Mouse (Mus musculus) CH12.LX (cell line): ENCODE measurements around the gene Nphs2. TPM values are rescaled to one million over a fixed set of nuclear protein-coding genes. Genes with fewer than 3 reads are reported as not detected.

Source experiments
- DNase-seq: peaks from one replicate; pipeline ENCODE4 v3.0.0-alpha.2; 2013; ENCODE audit errors: extremely low read depth
- H3K27ac ChIP-seq: 2 replicates; pipeline ENCODE4 v1.5.1; 2012; ENCODE audit warnings: low read depth, mild to moderate bottlenecking, control low read depth, moderate library complexity; ENCODE audit not compliant: insufficient read depth
- H3K27me3 ChIP-seq: replicated peaks from 2 replicates; pipeline ENCODE3; 2012; ENCODE audit warnings: inconsistent platforms
- H3K36me3 ChIP-seq, 2 experiments: replicated peaks in 1 of 2; 2 replicates each; pipeline versions ENCODE3 to v1.6.1; 2012; ENCODE audit warnings: inconsistent platforms in 1 of 2, low read length in 1 of 2, mild to moderate bottlenecking in 1 of 2, mixed read lengths in 1 of 2, moderate library complexity in 1 of 2; ENCODE audit not compliant: control insufficient read depth in 1 of 2, insufficient read depth in 1 of 2
- H3K4me1 ChIP-seq, 2 experiments: 2 replicates each; pipeline ENCODE4 v1.6.1; 2012; ENCODE audit warnings: inconsistent platforms in 1 of 2, moderate library complexity in 1 of 2; ENCODE audit not compliant: insufficient read depth in 2 of 2, control insufficient read depth in 1 of 2
- H3K4me2 ChIP-seq: 2 replicates; pipeline ENCODE4 v1.6.1; 2012; ENCODE audit warnings: low read depth, mild to moderate bottlenecking, control low read depth; ENCODE audit not compliant: poor library complexity, insufficient read depth, severe bottlenecking
- H3K4me3 ChIP-seq, 3 experiments: fragments of 150-350 bp in 1 of 3; sonication (generic) in 1 of 3; replicated peaks in 1 of 3; 2 replicates each; pipeline versions ENCODE3 to v1.5.1; 2011 to 2012; ENCODE audit warnings: low read depth in 2 of 3, low read length in 2 of 3, mild to moderate bottlenecking in 2 of 3, moderate library complexity in 2 of 3, control low read depth in 1 of 3, improper control_type of control experiment in 1 of 3, inconsistent platforms in 1 of 3, mixed read lengths in 1 of 3; ENCODE audit not compliant: poor library complexity in 1 of 3
- H3K79me2 ChIP-seq: replicated peaks from 2 replicates; pipeline ENCODE4 v1.6.1; 2012; ENCODE audit warnings: mild to moderate bottlenecking, moderate library complexity; ENCODE audit not compliant: control insufficient read depth, poor library complexity, insufficient read depth, severe bottlenecking; ENCODE audit errors: extremely low read depth
- H3K9ac ChIP-seq: 2 replicates; pipeline ENCODE4 v1.6.1; 2012; ENCODE audit warnings: low read depth, mild to moderate bottlenecking, control low read depth, moderate library complexity; ENCODE audit not compliant: insufficient read depth
- H3K9me3 ChIP-seq: replicated peaks from 2 replicates; pipeline ENCODE3; 2012; ENCODE audit warnings: low read length, inconsistent platforms, mixed read lengths
- BHLHE40 ChIP-seq: IDR thresholded peaks from 2 replicates; pipeline ENCODE4 v1.6.1; 2011; ENCODE audit warnings: mild to moderate bottlenecking, low read depth, low read length, improper control_type of control experiment
- CHD1 ChIP-seq: IDR thresholded peaks from 2 replicates; pipeline ENCODE4 v1.6.1; 2012; ENCODE audit warnings: low read depth, low read length, improper control_type of control experiment, inconsistent platforms
- CTCF ChIP-seq, 2 experiments: IDR thresholded peaks in 1 of 2; conservative IDR thresholded peaks in 1 of 2; 2 replicates each; pipeline ENCODE4 v1.5.1; 2011 to 2012; ENCODE audit warnings: low read depth in 2 of 2, low read length in 2 of 2, improper control_type of control experiment in 1 of 2, inconsistent platforms in 1 of 2, mild to moderate bottlenecking in 1 of 2, moderate library complexity in 1 of 2
- ELF1 ChIP-seq: IDR thresholded peaks from 2 replicates; pipeline ENCODE4 v1.6.1; 2014; ENCODE audit warnings: low read depth, mild to moderate bottlenecking, inconsistent platforms, low read length, improper control_type of control experiment
- ETS1 ChIP-seq: conservative IDR thresholded peaks from 2 replicates; pipeline ENCODE4 v1.6.1; 2012; ENCODE audit warnings: low read depth, mild to moderate bottlenecking, inconsistent platforms, low read length, improper control_type of control experiment, moderate library complexity
- GABPA ChIP-seq: IDR thresholded peaks from 2 replicates; pipeline ENCODE4 v1.6.1; 2012; ENCODE audit warnings: low read depth, low read length, improper control_type of control experiment, inconsistent platforms; ENCODE audit not compliant: insufficient replicate concordance
- IRF4 ChIP-seq: IDR thresholded peaks from 2 replicates; pipeline ENCODE4 v1.6.1; 2014; ENCODE audit warnings: low read depth, mild to moderate bottlenecking, inconsistent platforms, low read length, improper control_type of control experiment
- JUND ChIP-seq: conservative IDR thresholded peaks from 2 replicates; pipeline ENCODE4 v1.6.1; 2011; ENCODE audit warnings: low read depth, low read length, improper control_type of control experiment
- MAX ChIP-seq: IDR thresholded peaks from 2 replicates; pipeline ENCODE4 v1.6.1; 2011; ENCODE audit warnings: low read length, improper control_type of control experiment
- MXI1 ChIP-seq: IDR thresholded peaks from 2 replicates; pipeline ENCODE4 v1.6.1; 2011; ENCODE audit warnings: mild to moderate bottlenecking, low read depth, low read length, improper control_type of control experiment
- NELFE ChIP-seq: IDR thresholded peaks from 2 replicates; pipeline ENCODE4 v1.6.1; 2011; ENCODE audit warnings: low read depth, low read length, improper control_type of control experiment
- NRF1 ChIP-seq: IDR thresholded peaks from 2 replicates; pipeline ENCODE4 v1.6.1; 2014; ENCODE audit warnings: low read depth, mild to moderate bottlenecking, inconsistent platforms, low read length, improper control_type of control experiment, moderate library complexity
- PAX5 ChIP-seq: IDR thresholded peaks from 2 replicates; pipeline ENCODE4 v1.6.1; 2012; ENCODE audit warnings: low read length, inconsistent platforms, mixed read lengths
- RAD21 ChIP-seq: IDR thresholded peaks from 2 replicates; pipeline ENCODE4 v1.6.1; 2011; ENCODE audit warnings: low read depth, mild to moderate bottlenecking, low read length, improper control_type of control experiment, moderate library complexity
- SMC3 ChIP-seq: IDR thresholded peaks from 2 replicates; pipeline ENCODE4 v1.6.1; 2011; ENCODE audit warnings: low read depth, low read length, improper control_type of control experiment
- TBP ChIP-seq: conservative IDR thresholded peaks from 2 replicates; pipeline ENCODE4 v1.6.1; 2011; ENCODE audit warnings: low read depth, low read length, improper control_type of control experiment
- TCF12 ChIP-seq: IDR thresholded peaks from 2 replicates; pipeline ENCODE4 v1.6.1; 2014; ENCODE audit warnings: low read depth, mild to moderate bottlenecking, inconsistent platforms, low read length, improper control_type of control experiment
- UBTF ChIP-seq: IDR thresholded peaks from 2 replicates; pipeline ENCODE4 v1.6.1; 2012; ENCODE audit warnings: low read depth, mild to moderate bottlenecking, inconsistent platforms, low read length, improper control_type of control experiment, moderate library complexity
- ZC3H11A ChIP-seq: IDR thresholded peaks from 2 replicates; pipeline ENCODE4 v1.6.1; 2012; ENCODE audit warnings: low read depth, mild to moderate bottlenecking, inconsistent platforms, low read length, improper control_type of control experiment
- ZKSCAN1 ChIP-seq: IDR thresholded peaks from 2 replicates; pipeline ENCODE4 v1.6.1; 2012; ENCODE audit warnings: low read depth, inconsistent platforms, low read length, improper control_type of control experiment, borderline replicate concordance
- ZMIZ1 ChIP-seq: IDR thresholded peaks from 2 replicates; pipeline ENCODE4 v1.6.1; 2012; ENCODE audit warnings: low read depth, mild to moderate bottlenecking, inconsistent platforms, low read length, improper control_type of control experiment
- dilution Hi-C: fragments of 300-500 bp; cut with MboI; formaldehyde crosslinking; loops from 2 replicates; pipeline ENCODE4 v1.14.3; 2020; ENCODE audit warnings: low sequenced_read_pairs; ENCODE audit not compliant: extremely low pct_unique_long_range_greater_than_20kb, extremely low pct_ligation_motif_present
- in situ Hi-C: fragments of 300-500 bp; cut with MboI; formaldehyde crosslinking; loops from 3 replicates; pipeline ENCODE4 v1.14.3; 2019; ENCODE audit warnings: low sequenced_read_pairs, low pct_ligation_motif_present, low pct_unique_long_range_greater_than_20kb, mixed read lengths
- polyA plus RNA-seq: library from polyadenylated mRNA; unstranded; fragments of >175 nt; gene quantifications from 2 replicates; pipeline ENCODE4 v1.2.1, GENCODE M21; 2012; ENCODE audit warnings: low read depth; ENCODE audit not compliant: insufficient read length
- total RNA-seq, 2 experiments: library from RNA; depleted of rRNA; stranded (reverse); fragments of 300-350 nt in 1 of 2; fragments of >200 nt in 1 of 2; gene quantifications; 2 replicates each; pipeline ENCODE4 v1.2.3; 2012 to 2014

Nphs2 gene
- total and polyA plus RNA-seq, 3 experiments: not detected

GRCm38 (mm10) chr1:156349031-156349430, 38.5 kb downstream of the Nphs2 start:
- no peaks in the 10 kb centered on the region for H3K36me3 ChIP-seq
- peaks cover 0 to 17% of the 10 kb centered on the region in 2 experiments; a peak in 2 of 4 replicates for H3K4me1 ChIP-seq
- H3K4me2 ChIP-seq: no peak overlapping the region
- H3K79me2 ChIP-seq: no peaks in the 10 kb centered on the region
- H3K9ac ChIP-seq: no peak overlapping the region
- H3K27ac ChIP-seq: no peak overlapping the region
- in situ Hi-C loops (no loop called here), dilution Hi-C loops (no loop called here)
- H3K4me3 ChIP-seq: no peak overlapping the region
- peaks cover 2% of the 10 kb centered on the region for H3K9me3 ChIP-seq
- TF ChIP-seq UBTF: no peak
- no peak for TF ChIP-seq TCF12
- TF ChIP-seq BHLHE40: no peak
- no peak for TF ChIP-seq GABPA
- TF ChIP-seq TBP: no peak
- H3K27me3 ChIP-seq: no peaks in the 10 kb centered on the region
- no peak for DNase-seq

GRCm38 (mm10) chr1:156350441-156350840, 39.9 kb downstream of the Nphs2 start:
- H3K27me3 ChIP-seq: no peaks in the 10 kb centered on the region
- H3K4me2 ChIP-seq: no peak overlapping the region
- in situ Hi-C loops (no loop called here), dilution Hi-C loops (no loop called here)
- H3K4me3 ChIP-seq: no peak overlapping the region
- no peak overlapping the region for H3K9ac ChIP-seq
- peaks cover 0 to 5% of the 10 kb centered on the region in 2 experiments; a peak in 1 of 4 replicates for H3K4me1 ChIP-seq
- TF ChIP-seq ETS1 (no peak), JUND (no peak), CHD1 (no peak), NRF1 (no peak), MAX (no peak), ELF1 (no peak), MXI1 (no peak), IRF4 (no peak), SMC3 (no peak), PAX5 (no peak), TBP (no peak), ZMIZ1 (no peak), CTCF (conservative IDR thresholded peaks at IDR 0.05 in 1 of 2, IDR thresholded peaks at IDR 0.05 in 1 of 2; ENCODE audit: low read depth in 2 of 2, low read length in 2 of 2) (no peak), ZC3H11A (no peak), RAD21 (no peak), ZKSCAN1 (no peak), NELFE (no peak)
- DNase-seq: no peak
- H3K9me3 ChIP-seq: peaks cover 10% of the 10 kb centered on the region
- H3K79me2 ChIP-seq: no peaks in the 10 kb centered on the region
- no peak overlapping the region for H3K27ac ChIP-seq
- no peaks in the 10 kb centered on the region for H3K36me3 ChIP-seq
